Mouse (Mus musculus): Measurements from ENCODE around the gene Gm21748.
"Not testable (repeated sequence)": the region's sequence is repeated elsewhere in the genome, so short reads cannot be mapped to it uniquely, and the experiment has no call there.

Gm21748 gene

GRCm38 (mm10) chrY:90839077-90839476 lies at the start of gene Gm21748:
Gene Gm21748, minus strand, starts transcription at chrY:90839177.
- DNase-seq (ENCODE audit: low spot score in 2 of 2), result not testable (repeated sequence)
